Mouse (Mus musculus) spleen, postnatal 14 days (tissue): ENCODE results near the gene Nhej1.

Experiments used
- DNase-seq, 2 experiments: peaks; one replicate each; pipeline ENCODE4 v3.0.0; 2021 to 2022; ENCODE audit warnings: low spot score in 2 of 2

The Nhej1 gene

DNA sequence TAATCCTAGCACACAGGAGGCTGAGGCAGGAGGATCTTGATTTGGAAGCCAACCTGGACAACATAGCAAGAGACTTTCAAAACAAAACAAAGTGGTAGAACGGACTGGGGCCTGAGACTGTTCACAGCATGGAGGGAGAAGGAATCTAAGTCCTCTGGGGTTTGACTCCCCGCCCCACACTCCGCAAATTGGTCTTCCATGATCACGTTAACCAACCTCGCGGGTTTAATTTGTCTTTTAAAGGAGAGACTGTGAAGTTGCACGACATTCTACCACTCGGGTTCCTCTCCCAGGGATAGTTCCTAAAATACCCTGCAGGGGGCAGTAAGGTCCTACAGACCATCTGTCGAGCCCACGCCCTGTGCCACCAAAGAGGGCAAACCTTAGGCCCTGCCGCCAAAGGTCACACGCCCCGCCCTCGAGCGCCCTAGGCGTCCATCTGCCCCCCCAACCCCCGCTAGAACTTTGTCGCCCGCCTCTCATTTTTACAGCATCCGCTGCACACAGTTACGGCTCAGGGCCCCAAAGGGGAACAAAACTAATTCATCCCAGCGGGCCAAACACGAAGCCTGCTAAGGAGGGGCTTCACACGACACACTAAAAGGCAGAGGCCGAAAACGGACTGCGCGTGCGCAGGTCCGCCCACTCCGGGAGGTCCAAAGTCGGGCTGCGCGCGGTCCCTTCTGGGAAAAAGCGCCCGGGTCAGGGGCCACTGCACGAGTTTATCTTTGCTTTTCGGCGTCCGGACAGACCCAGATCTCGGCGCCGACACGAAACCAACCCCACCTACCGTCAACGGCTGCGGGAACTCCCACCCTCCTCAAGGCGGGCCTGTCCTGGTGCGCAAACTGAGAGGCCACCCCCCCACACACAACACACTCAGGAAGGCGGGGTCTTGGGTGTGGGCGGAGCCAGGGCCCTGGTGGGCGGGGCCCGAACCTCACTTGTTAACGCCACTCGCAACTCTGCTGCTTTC, at the start of gene Nhej1:
Gene Nhej1, minus strand, starts transcription at position 855 of the 976 bp plus-strand sequence.
- peak; percentile 94 for DNase-seq

DNA sequence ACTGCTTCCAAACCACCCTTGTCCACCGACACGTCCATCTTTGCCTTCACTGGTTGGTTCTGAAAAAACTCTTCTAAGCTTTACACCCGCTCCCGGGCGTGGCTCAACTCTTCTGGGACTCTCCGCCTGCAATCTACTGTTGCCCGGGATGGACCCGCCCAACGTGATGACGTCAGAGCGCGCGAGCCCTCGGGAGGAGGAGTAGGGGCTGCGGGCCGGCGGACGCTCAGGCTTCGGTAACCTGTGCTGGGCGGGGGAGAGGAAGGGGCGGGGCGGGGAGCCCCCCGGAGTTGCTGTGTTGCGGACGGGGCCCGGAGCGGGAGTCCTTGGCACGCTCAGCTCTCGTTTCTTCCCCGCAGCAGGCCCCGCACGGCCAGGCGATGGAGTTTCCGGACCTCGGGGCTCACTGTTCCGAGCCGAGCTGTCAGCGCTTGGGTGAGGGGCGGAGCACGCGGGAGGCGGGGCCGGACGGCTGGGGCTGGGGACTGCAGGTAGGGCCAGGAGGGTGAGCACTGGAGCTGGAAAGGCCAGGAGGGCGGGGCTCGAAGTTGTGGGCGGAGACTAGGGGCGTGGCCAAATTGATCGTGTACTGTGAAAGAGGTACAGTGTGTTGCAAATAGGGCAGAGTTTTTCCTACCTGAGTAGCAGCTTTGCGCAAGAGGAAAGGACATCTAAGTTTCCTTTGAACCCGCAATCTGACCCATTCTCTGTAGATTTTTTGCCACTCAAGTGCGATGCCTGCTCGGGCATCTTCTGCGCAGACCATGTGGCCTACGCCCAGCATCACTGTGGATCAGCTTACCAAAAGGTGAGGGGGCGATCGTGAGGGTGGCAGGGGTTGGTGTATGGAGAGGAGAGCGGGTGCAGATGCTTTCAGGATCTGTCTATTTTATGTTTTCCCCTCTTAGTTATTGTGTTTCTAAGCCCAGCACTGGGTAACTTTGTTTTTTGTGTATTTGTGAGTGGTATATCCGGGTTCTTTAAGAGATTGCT, 43.8 kb upstream of the Nhej1 start, which contains the start of gene Zfand2b:
Gene Zfand2b, plus strand, starts transcription at position 175 of the 993 bp plus-strand sequence.
- DNase-seq = peak; percentile 98

DNA sequence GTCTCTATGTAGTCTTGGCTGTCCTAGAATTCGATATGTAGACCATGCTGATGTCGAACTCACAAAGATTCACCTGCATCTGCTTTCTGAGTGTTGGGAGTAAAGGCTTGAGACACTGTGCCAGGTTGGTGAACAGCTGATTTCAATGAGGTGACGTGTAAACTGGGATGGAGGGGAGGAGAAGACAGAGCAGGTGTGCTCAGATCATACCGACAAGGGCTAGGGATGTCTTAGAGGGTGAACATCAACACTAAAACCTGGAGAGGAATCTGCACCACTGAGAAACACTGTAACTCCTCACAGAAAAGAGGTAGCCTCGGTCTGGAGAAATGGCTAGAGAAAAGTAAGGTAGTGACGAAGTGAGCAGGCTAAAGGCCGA, 43.1 kb upstream of the Nhej1 start:
- no peak for DNase-seq

DNA sequence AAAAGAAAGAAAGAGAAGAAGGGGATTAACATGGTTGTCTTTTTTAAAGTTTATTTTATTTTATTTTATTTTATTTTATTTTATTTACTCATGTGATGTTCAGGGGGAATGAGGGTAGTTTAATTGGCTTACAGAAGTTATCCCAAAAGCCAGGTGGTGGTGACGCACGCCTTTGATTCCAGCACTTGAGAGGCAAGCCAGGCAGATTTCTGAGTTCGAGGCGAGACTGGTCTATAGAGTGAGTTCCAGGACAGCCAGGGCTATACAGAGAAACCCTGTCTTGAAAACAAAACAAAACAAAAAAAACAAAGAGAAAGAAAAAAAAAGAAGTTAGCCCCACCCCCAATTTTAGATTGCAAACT, 35.2 kb upstream of the Nhej1 start:
- no peak for DNase-seq

DNA sequence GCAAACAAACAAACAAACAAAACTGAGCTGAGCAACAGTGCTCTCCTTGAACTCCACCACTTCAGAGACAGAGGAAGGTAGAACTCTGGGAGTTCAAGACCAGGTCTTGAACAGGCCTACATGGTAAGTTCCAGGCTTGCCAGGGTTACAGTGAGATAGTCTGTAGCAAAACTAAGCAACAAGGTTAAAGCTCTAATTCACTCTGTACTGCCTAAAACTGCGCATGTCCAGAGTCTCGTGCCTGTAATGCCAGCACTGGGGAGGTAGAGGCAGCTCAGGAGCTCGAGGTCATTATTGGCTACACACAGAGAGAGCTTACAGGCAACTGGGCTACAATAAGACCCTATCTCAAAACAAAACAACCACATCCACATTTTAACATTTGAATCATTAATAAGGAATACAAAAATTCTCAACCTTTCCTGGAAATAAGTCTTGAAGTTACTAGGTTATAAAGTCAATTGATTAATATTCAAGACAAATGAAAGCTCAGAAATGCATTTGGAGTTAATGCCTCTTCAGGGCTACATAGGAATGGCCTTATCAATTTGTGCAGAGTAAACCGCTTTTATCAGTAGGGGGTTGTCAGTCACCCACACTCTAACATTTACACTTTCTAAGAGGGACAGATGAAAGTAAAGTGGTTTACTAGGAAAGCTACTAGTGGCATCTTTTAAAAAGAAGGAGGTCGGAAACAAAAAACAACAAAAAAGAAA, 34.7 kb upstream of the Nhej1 start:
- DNase-seq = no peak

DNA sequence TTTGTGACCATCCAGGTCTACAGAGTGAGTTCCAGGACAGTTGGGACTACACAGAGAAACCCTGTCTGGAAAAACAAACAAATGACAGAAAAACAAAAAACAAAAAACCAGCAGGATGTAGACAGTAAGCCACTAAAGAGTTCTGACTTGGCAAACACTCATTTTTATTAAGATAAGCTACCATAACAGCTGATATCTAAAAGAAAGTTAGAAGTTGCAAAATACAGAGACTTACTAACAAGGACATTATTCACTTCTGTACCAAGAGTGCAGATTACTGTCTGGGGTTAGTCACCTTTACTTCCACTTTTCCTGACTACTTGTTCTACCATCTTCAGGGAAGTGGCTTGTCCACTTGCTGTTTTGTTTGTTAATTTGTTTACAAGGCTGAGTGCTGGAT, 34.0 kb upstream of the Nhej1 start:
- no peak for DNase-seq

DNA sequence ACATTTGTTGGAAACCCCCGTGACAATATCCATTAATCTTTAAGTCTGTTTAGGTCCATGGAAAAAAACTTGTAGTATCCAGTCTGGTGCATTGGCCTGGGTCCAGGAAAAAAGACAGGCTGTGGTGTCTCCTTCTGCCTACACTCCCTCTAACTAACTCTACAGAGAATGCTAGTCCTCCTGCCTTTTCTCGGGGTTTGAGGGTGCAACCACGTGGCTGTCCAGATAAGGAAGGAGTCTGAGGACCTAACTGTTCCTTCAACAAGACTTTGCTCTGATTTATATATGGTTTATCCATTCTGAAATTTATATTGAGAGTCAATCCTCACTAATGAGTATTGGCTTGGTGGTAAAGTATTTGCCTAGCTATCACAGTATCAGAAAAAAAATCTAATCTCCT, 30.8 kb upstream of the Nhej1 start:
- no peak for DNase-seq

DNA sequence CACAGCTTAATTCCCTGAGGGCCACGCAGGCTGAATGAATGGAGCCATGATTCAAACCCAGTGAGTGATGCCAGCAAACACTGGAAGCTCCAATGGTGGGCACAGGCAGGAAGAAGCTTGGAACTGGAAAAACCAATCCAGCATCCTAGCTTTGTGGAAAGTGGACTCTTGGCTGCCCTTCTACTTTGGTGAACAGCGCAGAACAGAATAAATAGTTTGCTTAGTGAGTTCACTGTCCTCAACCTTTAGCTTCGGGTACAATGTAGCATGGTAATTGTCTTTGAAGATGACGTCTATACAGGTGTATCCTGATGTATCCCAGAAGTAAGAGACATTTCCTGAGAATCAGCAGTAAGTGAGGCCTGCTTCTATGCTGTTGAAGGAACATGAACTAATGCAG, 23.7 kb upstream of the Nhej1 start:
- DNase-seq = no peak

DNA sequence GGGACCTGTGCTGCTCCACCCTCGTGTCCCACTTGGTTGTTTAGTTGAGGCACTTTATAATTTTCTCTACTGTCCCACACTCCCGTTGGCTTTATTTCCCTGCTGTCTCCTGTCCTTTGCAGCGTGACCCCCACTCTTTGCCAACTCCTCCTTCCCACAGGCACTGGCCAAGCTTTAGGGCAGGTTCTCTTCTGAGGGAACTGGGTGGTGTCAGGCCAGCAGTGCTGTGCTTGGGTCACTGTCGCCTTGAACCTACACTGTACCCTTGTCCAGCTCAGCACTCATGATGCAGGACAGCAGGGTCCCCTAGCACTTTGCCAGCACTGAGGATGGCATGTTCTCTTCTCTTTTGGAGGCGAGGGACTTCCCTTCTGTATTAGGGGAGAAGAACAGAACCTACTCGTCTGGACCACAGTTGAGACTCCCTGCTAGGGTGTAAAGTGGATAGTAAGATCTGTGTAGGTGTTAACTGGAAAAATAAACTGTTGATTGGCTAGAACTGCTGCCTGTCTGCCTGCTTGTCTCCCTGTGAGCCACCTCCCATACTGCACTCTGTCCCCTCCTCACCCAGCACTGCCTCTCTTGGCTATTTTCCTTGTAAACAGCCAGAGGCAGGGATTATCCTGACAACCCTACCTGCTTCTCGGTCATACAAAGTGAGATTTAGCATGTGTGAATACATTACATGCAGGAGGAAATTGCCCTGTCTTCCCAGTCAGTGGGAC, 22.6 kb upstream of the Nhej1 start:
- no peak for DNase-seq

DNA sequence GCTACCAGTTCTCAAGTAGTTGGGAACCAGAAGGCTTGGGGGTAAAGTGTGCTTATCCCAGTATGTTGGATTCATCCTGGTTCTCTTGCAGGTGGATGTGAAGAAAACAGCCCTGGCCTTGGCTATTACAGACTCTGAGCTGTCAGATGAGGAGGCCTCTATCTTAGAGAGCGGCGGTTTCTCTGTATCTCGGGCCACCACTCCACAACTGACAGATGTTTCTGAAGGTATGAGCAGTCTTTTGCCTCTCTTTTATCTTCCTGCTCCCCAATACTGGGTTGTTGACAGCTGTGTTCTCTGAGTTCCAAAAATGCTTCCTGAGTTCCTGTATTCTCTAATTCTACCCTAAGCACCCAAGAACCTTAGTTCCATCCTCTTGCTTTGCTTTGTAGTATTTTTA, 20.6 kb upstream of the Nhej1 start:
- DNase-seq = no peak

DNA sequence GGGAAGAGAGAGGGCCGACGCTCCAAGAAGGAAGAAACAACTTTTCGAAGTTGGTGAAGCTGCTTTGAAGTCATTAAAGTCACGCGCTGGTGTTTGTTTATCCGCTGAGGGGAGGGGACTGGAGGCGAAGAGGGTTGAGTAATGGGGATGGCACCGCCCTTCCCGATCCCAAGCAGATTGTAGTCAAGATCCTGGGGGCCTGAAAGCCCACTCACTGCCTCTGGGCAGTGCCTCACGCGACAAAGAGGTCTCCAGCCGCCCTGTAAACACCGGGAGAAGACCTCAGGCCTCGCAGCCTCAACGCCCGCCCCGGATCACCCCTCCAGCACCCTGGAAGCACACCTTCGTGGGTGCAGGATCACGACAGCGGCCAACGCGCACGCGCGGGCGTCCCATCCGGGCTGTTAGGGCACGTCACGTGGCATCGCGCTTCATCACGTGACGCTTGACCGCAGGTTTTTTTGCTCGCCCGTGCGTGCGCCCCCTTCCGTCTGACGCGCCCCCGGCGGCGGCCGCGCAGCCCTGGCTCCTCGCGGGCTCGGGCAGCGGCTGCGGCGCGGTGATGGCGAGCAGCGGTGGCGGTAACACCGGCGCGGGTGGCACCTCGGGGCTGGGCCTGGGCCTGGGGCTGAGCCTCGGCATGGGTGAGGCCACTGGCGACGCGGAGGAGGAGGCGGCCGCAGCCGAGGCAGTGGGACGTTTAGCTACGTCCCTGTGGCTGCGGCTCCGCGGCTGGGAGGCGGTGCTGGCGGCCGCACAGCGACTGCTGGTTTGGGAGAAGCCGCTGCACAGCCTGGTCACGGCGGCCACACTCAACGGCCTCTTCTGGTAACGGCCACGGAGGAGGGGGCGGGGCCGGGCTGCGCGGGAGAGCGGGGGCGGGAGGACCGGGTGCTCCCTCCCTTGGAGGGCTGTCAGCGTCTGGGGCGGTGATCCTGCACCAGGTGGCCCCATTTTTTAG, 17.6 kb upstream of the Nhej1 start, which contains the start of the genes Cnppd1 and Retreg2:
Gene Cnppd1, minus strand, starts transcription at position 411 of the 961 bp plus-strand sequence.
Gene Retreg2, plus strand, starts transcription at position 478 of the 961 bp plus-strand sequence.
- peak; percentile 94 for DNase-seq

DNA sequence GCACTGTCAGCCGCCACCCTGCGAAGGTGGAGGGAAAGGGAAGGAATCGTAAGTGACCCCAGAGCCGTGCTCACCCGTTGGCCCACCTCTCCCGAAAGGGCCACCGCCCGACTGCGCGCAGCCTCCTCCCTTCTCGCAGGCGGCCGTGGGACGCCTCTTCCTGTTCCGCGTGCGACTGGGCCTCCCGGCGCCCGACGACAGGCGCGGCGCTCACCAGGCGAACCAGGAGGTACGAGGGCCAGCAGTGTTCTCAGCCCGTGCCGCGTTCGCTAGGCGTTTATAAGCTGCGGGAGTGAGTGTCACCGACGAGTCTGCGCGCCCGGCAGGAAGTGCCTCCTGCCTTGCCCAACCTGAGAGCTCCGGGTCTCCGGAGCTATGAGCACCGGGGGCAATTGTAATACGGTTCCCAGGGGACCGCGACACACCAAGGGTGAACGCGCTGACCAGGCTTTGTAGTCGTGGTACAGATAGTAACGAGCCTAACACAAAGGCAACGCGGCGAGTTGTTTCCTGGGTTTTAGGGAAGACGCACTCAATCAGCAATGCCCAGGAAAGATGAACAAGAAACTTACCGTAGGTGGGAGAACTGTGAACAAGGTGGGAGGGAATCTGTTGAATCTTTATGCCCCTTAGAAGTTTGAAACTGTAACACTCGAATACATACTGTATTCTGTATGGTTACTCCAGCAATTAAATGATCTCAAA, 16.6 kb upstream of the Nhej1 start:
- peak; percentile 67 to 72 for DNase-seq

DNA sequence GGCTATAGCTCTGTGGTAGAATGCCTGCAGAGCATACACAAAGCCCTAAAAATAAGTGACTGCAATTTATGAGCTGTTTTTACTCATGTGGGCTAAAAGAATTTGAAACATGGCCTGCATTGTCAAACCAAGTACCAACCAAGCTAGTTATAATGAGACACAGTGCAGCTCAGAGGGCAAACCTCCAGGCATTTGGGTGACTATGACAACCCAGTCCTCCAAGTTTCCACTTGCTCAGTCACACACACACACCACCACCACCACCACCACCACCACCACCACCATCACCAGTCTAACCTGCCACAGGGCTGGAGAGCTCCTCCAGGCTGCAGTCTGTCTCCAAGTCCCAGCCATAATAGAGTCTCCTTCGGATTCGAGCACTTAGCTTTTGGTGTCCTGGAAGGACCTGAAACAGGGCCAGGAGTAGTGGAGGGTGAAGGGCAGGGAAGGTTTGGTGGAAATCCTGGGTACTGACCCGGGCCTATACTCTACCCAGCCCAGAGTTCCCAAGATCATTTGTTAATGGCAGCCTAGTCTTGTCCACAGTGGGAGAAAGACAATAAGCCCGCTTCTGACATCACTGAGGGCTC, 15.7 kb upstream of the Nhej1 start:
- no peak for DNase-seq

DNA sequence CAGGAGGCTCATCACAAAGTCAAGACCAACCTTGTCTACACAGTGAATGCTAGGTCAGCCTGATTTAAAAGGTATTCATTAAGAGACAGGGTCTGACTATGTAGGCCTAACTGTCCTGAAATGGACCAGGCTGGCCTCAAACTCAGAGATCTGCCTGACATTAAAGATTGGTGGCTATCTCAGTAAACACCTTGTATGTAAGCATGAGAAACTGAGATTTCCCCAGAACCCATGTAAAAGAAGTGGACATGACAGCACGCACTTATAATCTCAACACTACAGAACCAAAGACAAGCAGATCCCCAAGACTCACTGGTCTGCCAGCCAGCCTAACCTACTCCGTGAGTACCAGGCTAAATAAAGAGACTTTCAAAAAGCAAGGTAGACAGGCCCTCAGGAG, 13.4 kb upstream of the Nhej1 start:
- no peak for DNase-seq

DNA sequence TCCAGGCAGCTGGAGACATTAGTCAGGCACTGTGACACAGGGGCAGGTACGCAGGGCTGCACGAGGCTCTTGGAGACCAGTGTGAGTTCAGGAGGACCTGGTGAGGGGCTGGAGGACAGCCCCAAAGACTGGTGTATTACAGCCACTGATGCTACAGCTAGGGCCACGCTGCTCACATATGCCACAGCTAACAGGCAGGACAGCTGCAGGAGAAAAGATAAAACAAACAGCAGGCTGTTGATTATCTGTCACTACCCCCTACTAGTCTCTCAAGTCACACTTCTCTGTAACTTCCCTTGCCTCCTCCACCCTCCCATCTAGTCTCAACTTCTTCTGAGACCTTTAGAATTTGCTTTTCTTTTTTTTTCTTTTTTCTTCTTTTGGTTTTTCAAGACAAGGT, 11.7 kb upstream of the Nhej1 start:
- DNase-seq = no peak

DNA sequence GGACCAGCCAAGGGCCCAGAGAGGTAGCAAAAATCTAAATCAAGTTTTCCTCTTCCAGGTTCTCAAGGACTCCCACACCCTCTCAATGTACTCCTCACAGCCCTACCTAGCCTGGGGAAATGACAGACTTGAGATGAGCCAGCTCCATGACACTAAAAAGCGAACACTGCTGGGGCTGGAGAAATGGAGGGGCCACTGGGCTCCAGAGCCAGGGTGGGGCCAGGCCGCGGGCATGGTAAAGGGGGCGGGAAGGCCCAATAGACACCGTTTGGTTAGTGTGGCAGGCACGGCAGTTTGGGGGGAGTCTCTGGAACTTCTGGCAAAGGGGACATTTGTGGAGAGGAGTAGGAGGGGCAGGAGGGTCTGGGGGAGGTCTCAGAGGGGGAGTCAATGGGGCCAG, 11.3 kb upstream of the Nhej1 start:
- no peak for DNase-seq

DNA sequence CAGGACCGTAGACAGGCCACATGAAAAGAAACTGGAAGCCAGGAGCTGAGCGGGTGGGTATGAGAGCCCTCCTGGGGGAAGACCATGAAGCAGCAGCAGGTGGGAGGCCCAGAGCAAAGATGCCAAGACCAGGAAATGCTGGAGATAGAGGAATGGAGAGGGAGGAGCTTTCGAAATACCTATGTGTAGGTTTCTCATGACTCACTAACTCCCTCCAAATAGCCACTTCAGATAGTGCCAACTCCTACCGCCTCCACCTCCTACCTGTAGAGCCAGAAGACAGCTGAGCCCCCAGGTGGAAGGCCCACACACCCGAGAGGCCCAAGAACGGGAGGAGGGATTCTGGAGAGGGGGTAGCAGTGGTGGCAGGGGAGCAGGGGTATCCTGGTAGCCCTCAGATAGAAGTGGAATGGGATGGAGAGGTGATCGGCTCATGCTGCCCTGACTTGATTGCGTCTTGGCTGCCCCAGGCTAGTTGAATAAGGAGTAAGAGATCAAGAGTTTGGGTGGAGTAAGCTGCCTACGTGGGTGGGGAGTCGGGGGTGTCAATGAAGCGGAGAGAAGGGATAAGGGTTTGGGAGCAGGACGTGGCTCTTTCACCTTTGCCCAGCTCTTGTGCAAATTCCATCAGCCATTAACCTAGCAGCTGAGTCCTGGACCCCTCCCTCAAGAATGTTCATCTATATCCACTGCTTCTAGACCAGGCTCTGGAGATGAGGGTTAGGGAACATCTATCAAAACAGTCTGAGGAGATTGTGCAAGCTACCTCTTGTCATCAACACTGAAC, 8.6 kb upstream of the Nhej1 start, which contains the start of gene Slc23a3:
Gene Slc23a3, minus strand, starts transcription at position 470 of the 787 bp plus-strand sequence.
- no peak for DNase-seq

DNA sequence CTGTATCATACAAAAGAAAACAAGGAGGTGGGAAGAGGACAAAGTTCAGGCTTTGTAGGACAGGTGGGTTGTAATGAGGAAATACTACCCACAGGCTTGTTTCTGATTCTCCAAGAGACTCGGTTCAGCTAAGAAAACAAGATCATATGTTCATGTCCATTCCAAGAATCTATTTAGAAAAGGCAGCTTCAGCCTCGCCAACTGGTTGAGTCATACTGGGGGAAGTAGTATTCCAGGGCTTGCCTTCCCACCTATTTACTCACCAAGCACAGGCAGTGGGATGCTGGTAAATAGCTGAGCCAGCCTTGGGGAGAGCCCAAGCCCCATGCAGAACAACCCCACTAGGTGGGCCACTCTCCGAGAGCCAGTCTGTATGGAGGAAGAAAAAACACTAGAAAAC, 3.6 kb upstream of the Nhej1 start:
- DNase-seq = no peak
